Mouse (Mus musculus) left cerebral cortex, adult 18-20 months (tissue): Measurements from ENCODE around the gene Gstt3. TPM values are rescaled to one million over a fixed set of nuclear protein-coding genes. Genes with fewer than 3 reads are reported as not detected.
"Not testable (repeated sequence)": the region's sequence is repeated elsewhere in the genome, so short reads cannot be mapped to it uniquely, and the experiment has no call there.

ENCODE experiments used
- DNase-seq, 2 experiments: peaks; one replicate each; pipeline ENCODE4 v3.0.0; 2021 to 2022; ENCODE audit warnings: low spot score in 2 of 2, mixed read lengths in 1 of 2
- total RNA-seq, 2 experiments: library from RNA; stranded (reverse); gene quantifications; 2 replicates each; pipeline ENCODE4 v1.2.3; 2021

Gene Gstt3
- total RNA-seq, 2 experiments from 2014 or later: 2.5 to 2.6 TPM

DNA sequence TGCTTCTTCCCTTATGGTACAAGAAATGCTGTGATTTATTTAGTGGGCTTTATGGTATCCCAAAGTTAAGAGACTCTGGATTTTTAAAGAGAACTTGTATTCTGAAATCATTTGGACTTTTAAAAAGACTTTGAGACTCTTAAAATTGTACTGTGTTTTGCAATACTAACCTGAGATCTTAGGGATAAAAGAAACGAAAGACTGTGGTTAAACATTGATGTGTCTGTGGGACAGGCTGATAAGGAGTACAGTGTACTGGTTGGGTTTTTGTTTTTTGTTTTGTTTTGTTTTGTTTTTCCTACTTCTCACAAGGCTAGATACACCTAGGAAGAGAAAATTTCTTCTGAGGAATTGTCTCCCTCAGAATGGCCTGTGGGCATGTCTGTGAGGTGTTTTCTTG lies 4.2 kb upstream of the Gstt3 start:
- no peak for DNase-seq

DNA sequence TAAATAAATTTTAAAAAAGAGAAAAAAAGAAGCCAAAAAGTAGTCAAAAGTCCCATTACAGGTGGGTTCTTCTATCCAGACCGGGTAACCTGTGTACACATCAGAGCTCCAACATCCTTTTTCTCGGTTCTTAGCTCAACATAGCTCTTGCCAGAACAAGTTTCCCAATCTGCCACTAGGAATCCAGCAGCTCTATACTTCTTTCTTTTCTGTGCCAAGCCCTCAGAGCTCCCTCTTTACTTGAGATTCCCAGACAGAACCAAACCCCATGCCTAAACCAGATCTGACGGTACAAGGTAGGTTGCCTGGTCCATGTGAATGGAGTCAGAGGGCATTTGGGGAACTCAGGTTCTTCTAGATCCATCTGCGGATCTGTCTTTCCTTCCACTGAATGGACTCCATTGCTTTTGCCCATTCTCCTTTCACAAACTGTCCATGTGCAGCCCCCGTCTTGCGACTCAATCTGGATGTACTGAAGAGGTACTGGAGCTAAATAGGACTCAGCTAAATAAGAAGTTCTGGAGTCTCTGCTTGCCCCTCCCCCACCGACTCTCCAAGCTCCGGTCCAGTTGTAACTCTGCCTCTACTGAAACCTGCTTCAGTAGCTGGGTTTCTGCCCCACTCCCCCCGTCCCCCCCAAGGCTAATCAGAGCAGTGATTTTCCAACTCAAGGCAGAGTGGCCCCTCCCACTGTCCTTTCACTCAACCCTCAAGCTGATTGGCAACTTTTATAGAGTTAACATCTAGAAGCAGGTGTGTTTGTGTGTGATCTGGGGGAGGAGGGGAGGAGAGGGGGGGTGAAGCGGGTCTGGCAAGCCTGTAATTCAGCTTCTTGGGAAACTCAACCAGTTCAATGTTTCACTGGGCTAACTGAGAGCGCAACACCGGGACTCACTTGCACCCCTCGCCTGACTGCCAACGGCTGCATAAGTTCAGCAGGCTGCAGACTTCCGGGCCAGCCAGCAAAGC lies 1.7 kb downstream of the Gstt3 start:
- no peak for DNase-seq

- no peak for DNase-seq
Observed at GRCm38 (mm10) chr10:75777885-75778284, 3.3 kb downstream of the Gstt3 start.

GRCm38 (mm10) chr10:75776562-75776961 lies 4.7 kb downstream of the Gstt3 start:
- DNase-seq: no peak

GRCm38 (mm10) chr10:75774587-75774986 lies 6.6 kb downstream of the Gstt3 start:
- no peak for DNase-seq

- no peak for DNase-seq
Observed at GRCm38 (mm10) chr10:75774102-75774501, 7.1 kb downstream of the Gstt3 start.

GRCm38 (mm10) chr10:75772795-75773664 lies 8.2 kb downstream of the Gstt3 start, which contains the start of gene Ddt:
Gene Ddt, minus strand, starts transcription at chr10:75773414.
- DNase-seq: peak; percentile 76 to 84

- DNase-seq: not testable (repeated sequence)
Observed at GRCm38 (mm10) chr10:75767756-75768155, 13.5 kb downstream of the Gstt3 start.

GRCm38 (mm10) chr10:75766856-75767255 lies 14.4 kb downstream of the Gstt3 start:
- DNase-seq: no peak

DNA sequence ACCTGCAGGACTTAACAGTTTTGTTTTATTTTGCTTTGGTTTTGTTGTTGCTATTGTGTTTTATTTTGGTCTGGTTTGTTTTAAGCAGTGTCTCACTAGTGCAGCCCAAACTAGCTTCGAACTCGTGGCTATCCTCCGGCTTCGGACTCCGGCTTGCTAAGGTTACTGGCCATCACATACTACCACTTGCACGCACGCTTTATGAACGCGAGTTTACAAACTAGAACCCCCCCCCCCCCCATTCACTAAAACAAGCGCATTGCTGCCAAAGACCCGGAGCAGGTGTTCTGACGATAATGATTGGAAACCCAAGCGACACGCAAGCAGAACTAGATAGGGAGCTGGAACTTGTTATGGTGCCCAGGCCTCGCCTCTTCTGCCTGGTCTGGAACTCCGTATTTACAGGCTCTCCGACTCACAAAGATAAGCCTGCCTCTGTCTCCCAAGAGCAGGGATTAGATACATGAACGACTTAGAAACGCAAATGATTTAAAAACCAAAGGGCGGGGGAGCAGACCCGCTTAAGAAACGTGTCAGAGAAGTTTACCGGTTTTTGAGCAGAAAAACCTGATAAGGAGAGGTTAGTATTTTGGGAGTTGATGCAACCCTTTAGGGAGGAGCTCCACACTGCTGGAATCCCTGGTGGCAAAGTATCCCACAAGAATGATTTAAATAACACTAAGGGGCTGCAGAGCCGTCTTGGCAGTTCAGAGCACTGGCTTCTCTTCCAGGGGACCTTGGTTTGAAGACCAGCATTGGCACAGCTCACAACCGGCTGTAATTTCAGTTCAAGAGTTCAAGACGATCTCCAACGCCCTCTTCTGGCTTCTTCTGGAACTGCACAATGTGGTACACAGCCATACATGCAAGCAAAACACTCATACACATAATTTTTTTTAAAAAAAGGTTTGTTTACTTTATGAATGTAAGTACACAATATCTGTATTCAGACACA lies 16.4 kb downstream of the Gstt3 start:
- peak in 1 of 2 experiments; percentile 47 for DNase-seq

GRCm38 (mm10) chr10:75763682-75764518 lies 17.3 kb downstream of the Gstt3 start, which contains the start of gene Cabin1:
Gene Cabin1, minus strand, starts transcription at chr10:75764341.
- peak; percentile 97 to 98 for DNase-seq

- no peak for DNase-seq
Observed at GRCm38 (mm10) chr10:75762413-75762812, 18.8 kb downstream of the Gstt3 start.

DNA sequence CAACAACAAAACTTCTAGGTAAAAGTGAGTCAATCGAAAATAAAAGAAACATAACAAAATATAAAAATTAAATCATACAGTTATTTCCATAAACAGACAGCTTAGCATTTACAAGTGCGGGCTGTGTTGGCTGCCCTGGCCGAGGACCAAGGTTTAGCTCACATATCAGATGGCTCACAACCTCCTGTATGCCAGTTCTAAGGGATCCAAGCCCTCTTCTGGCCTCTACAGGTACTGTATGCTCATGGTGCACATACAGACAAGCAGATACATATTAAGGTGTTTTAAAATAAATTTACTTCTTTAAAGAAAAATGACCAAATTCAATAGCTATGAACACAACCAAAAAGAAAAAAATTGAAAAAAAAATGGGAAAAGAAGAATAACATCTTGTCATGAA lies 20.9 kb downstream of the Gstt3 start:
- DNase-seq: no peak

GRCm38 (mm10) chr10:75756719-75757118 lies 24.5 kb downstream of the Gstt3 start:
- no peak for DNase-seq

GRCm38 (mm10) chr10:75744017-75744416 lies 37.2 kb downstream of the Gstt3 start:
- peak; percentile 86 to 90 for DNase-seq

- peak; percentile 66 to 85 for DNase-seq
Observed at GRCm38 (mm10) chr10:75743369-75743768, 37.8 kb downstream of the Gstt3 start.

DNA sequence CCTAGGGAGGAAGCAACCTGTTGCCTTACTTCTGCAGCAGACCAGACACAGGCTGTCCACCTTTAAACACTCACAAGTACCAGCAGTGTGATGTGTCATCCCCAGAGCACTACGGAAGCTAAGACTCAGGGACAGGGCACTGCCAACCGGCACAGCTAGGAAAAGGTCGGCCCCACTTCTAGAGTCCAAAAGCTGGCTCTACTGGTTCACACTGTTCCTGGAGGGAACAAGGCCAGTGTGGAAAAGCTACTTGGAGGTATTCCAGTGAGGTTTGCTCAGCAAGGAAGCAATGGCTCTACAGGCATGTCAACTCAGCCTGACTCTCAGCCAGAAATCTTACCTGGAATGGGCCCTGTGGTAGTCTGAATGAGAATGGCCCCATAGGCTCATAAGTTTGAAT lies 40.3 kb downstream of the Gstt3 start:
- no peak for DNase-seq

GRCm38 (mm10) chr10:75725449-75725848 lies 55.8 kb downstream of the Gstt3 start:
- no peak for DNase-seq
